In the genomic region with DNA sequence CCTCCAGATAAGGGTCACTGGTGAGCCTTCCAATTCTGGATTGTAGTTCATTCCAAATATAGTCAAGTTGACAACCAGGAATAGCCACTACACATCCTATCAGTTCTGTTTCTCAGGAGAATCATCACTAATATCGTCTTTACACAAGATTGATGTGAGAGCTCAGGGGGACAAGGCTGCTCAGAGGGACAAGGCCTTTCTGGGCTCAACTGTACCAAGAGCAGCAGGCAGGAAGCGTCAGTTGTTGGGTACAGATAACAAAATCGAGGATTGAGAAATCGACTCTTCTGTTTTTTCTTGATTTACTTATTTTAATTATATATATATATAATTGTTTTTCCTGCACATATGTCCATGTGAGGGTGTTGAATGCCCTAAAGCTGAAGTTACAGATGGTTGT, we compare ENCODE assay signal across 27 mouse cellular contexts. TPM values are rescaled to one million over a fixed set of nuclear protein-coding genes. Genes with fewer than 3 reads are reported as not detected.
DNase-seq lines count a peak whose midpoint lies in the region; ATAC-seq and TF ChIP-seq lines count a peak whose summit lies in the region.
"Had no signal": no experiment of that assay in that cellular context is flagged by ENCODE, and none has a peak within 500 bp of the region (broad histone marks: within the 10 kb centered on the region; RNA-seq: fewer than 3 reads in every experiment).

No protein-coding gene starts in this region.

- no peak overlapping the region for H3K9ac ChIP-seq in lung, postnatal 0 days (replicated peaks; ENCODE audit: low read depth)
- H3K9ac ChIP-seq in forebrain, embryonic 15.5 days (replicated peaks): no peak overlapping the region
- H3K9ac ChIP-seq: embryonic facial prominence, embryonic 13.5 days; embryonic facial prominence, embryonic 15.5 days; forebrain, embryonic 13.5 days had no signal

- TF ChIP-seq CTCF in lung, postnatal 0 days (IDR thresholded peaks at IDR 0.05): no peak
- no peak for TF ChIP-seq CTCF in bone marrow, adult 2 months (IDR thresholded peaks at IDR 0.05; ENCODE audit: control insufficient read depth, insufficient read depth, low read length)

- H3K4me3 ChIP-seq in lung, postnatal 0 days (ENCODE audit: low read depth, low read length): no peak overlapping the region
- H3K4me3 ChIP-seq in bone marrow, adult 2 months (replicated peaks; ENCODE audit: control insufficient read depth, low read depth, low read length): no peak overlapping the region
- H3K4me3 ChIP-seq in forebrain, embryonic 15.5 days: no peak overlapping the region
- H3K4me3 ChIP-seq: embryonic facial prominence, embryonic 13.5 days; embryonic facial prominence, embryonic 15.5 days; erythroblast, embryonic 14.5 days; forebrain, embryonic 10.5 days; forebrain, embryonic 13.5 days had no signal

- peaks cover 3% of the 10 kb centered on the region; the same call in 1 of the 2 replicates for H3K4me1 ChIP-seq in lung, postnatal 0 days (ENCODE audit: insufficient read depth, low read depth, low read length)
- H3K4me1 ChIP-seq in bone marrow, adult 2 months (ENCODE audit: control insufficient read depth, insufficient read depth, low read length): peaks cover 15% of the 10 kb centered on the region
- no peaks in the 10 kb centered on the region for H3K4me1 ChIP-seq in forebrain, embryonic 15.5 days
- H3K4me1 ChIP-seq: embryonic facial prominence, embryonic 15.5 days; forebrain, embryonic 10.5 days; forebrain, embryonic 13.5 days had no signal

- 0 out of 2 replicates have a peak overlapping the region, but pooled peaks have one; percentile 20 for H3K27ac ChIP-seq in lung, postnatal 0 days (ENCODE audit: low read length)
- H3K27ac ChIP-seq in bone marrow, adult 2 months (ENCODE audit: control insufficient read depth, insufficient read depth, low read depth, low read length, poor library complexity): peak overlapping the region; percentile 76; the same call in 1 of the 2 replicates
- no peak overlapping the region for H3K27ac ChIP-seq in forebrain, embryonic 15.5 days (replicated peaks)
- H3K27ac ChIP-seq: embryonic facial prominence, embryonic 13.5 days; embryonic facial prominence, embryonic 15.5 days; forebrain, embryonic 10.5 days; forebrain, embryonic 13.5 days had no signal

- H3K36me3 ChIP-seq in lung, postnatal 0 days (ENCODE audit: insufficient read depth, low read length): no peaks in the 10 kb centered on the region
- no peaks in the 10 kb centered on the region for H3K36me3 ChIP-seq in forebrain, embryonic 15.5 days
- H3K36me3 ChIP-seq: embryonic facial prominence, embryonic 13.5 days; embryonic facial prominence, embryonic 15.5 days; forebrain, embryonic 10.5 days; G1E had no signal

- ATAC-seq in lung, postnatal 0 days: no peak
- ATAC-seq in forebrain, embryonic 15.5 days (replicated peaks): no peak
- ATAC-seq: activated CD4-positive, CD25-positive, alpha-beta regulatory T cell, adult 4 months; CD4-positive, CD25-positive, alpha-beta regulatory T cell, adult 4 months; forebrain, embryonic 13.5 days; forebrain, embryonic 16.5 days had no signal

- WGBS in lung, postnatal 0 days: 70% methylated on average over 4 of the region's 4 CpGs
- 6% methylated on average over 4 of the region's 4 CpGs for WGBS in bone marrow, adult 2 months
- 93% methylated on average over 4 of the region's 4 CpGs for WGBS in forebrain, embryonic 15.5 days

- TF ChIP-seq POLR2A in bone marrow, adult 2 months (IDR thresholded peaks at IDR 0.05; ENCODE audit: borderline replicate concordance, control insufficient read depth, low read depth, low read length): no peak

- no peak for DNase-seq in lung, postnatal 0 days (ENCODE audit: low spot score)
- DNase-seq in lung, postnatal 25 days (ENCODE audit: low spot score): no peak
- no peak for DNase-seq in thymus, postnatal 25 days
- DNase-seq: adrenal gland, adult 8-10 months; adrenal gland, postnatal 14 days; adrenal gland, postnatal 36 days; B cell, adult 2 months; cerebellum, adult 11 months; cerebellum, adult 18-20 months; cerebellum, adult 8-10 months; cerebellum, adult 9-11 months; cerebellum, postnatal 14 days; cerebellum, postnatal 36 days; embryo, embryonic 11 days had no signal

- H3K4me2 ChIP-seq in lung, postnatal 0 days (replicated peaks; ENCODE audit: low read depth, low read length): no peak overlapping the region
- no peak overlapping the region for H3K4me2 ChIP-seq in forebrain, embryonic 15.5 days (replicated peaks)
- H3K4me2 ChIP-seq: embryonic facial prominence, embryonic 13.5 days; embryonic facial prominence, embryonic 15.5 days; forebrain, embryonic 13.5 days had no signal

- no peak for TF ChIP-seq EP300 in lung, postnatal 0 days (IDR thresholded peaks at IDR 0.05)

- no peaks in the 10 kb centered on the region for H3K27me3 ChIP-seq in lung, postnatal 0 days (replicated peaks; ENCODE audit: insufficient read depth, low read length)
- no peaks in the 10 kb centered on the region for H3K27me3 ChIP-seq in forebrain, embryonic 15.5 days
- H3K27me3 ChIP-seq: embryonic facial prominence, embryonic 13.5 days; embryonic facial prominence, embryonic 15.5 days; forebrain, embryonic 13.5 days; Patski had no signal

- no peaks in the 10 kb centered on the region for H3K9me3 ChIP-seq in lung, postnatal 0 days (ENCODE audit: low read length)
- H3K9me3 ChIP-seq in forebrain, embryonic 15.5 days: no peaks in the 10 kb centered on the region
- H3K9me3 ChIP-seq: embryonic facial prominence, embryonic 13.5 days; embryonic facial prominence, embryonic 15.5 days; forebrain, embryonic 10.5 days; forebrain, embryonic 13.5 days; G1E had no signal

RNA-seq across cellular contexts. Expression of a gene that starts 10.0 kb away (rescaled TPM):
- 292 and 310 TPM in 2 replicates for polyA plus RNA-seq in lung, postnatal 0 days (2015; fragmentation: Nextera tagmentation; extraction: Ambion mirVana)
- 22.5 and 59.7 TPM in 2 replicates for polyA plus RNA-seq in bone marrow, adult 2 months (2011; ENCODE audit: insufficient read depth, insufficient read length, low replicate concordance, missing spikeins)
- 93.6 and 101 TPM in 2 replicates for polyA plus RNA-seq in forebrain, embryonic 15.5 days (2015; fragmentation: Nextera tagmentation; extraction: Ambion mirVana)

RNA-seq across cellular contexts. Expression of a gene that starts 22.4 kb away (rescaled TPM):
- 9.7 and 9.9 TPM in 2 replicates for polyA plus RNA-seq in lung, postnatal 0 days (2015; fragmentation: Nextera tagmentation; extraction: Ambion mirVana)
- polyA plus RNA-seq in bone marrow, adult 2 months (2011; ENCODE audit: insufficient read depth, insufficient read length, low replicate concordance, missing spikeins): 45.1 and 46.9 TPM in 2 replicates
- polyA plus RNA-seq in forebrain, embryonic 15.5 days (2015; fragmentation: Nextera tagmentation; extraction: Ambion mirVana): 13.1 and 13.4 TPM in 2 replicates

RNA-seq across cellular contexts. Expression of a gene that starts 36.0 kb away (rescaled TPM):
- polyA plus RNA-seq in lung, postnatal 0 days (2015; fragmentation: Nextera tagmentation; extraction: Ambion mirVana): 0.12 and 0.15 TPM in 2 replicates
- 0.56 and 3.6 TPM in 2 replicates for polyA plus RNA-seq in bone marrow, adult 2 months (2011; ENCODE audit: insufficient read depth, insufficient read length, low replicate concordance, missing spikeins)
- polyA plus RNA-seq in forebrain, embryonic 15.5 days (2015; fragmentation: Nextera tagmentation; extraction: Ambion mirVana): not detected in 2 replicates
- polyA plus RNA-seq: CD4-positive, CD25-positive, alpha-beta regulatory T cell, adult 4 months; embryonic facial prominence, embryonic 11.5 days; embryonic facial prominence, embryonic 13.5 days; forebrain, embryonic 10.5 days; forebrain, embryonic 13.5 days; forebrain, embryonic 16.5 days; G1E had no signal

RNA-seq across cellular contexts. Expression of a gene that starts 55.5 kb away (rescaled TPM):
- 64.2 and 64.6 TPM in 2 replicates for polyA plus RNA-seq in lung, postnatal 0 days (2015; fragmentation: Nextera tagmentation; extraction: Ambion mirVana)
- 21.7 and 63.2 TPM in 2 replicates for polyA plus RNA-seq in bone marrow, adult 2 months (2011; ENCODE audit: insufficient read depth, insufficient read length, low replicate concordance, missing spikeins)
- 54.8 and 57.3 TPM in 2 replicates for polyA plus RNA-seq in forebrain, embryonic 15.5 days (2015; fragmentation: Nextera tagmentation; extraction: Ambion mirVana)

RNA-seq across cellular contexts. Expression of a gene that starts 58.9 kb away (rescaled TPM):
- polyA plus RNA-seq in lung, postnatal 0 days (2015; fragmentation: Nextera tagmentation; extraction: Ambion mirVana): 33.4 and 37.2 TPM in 2 replicates
- polyA plus RNA-seq in bone marrow, adult 2 months (2011; ENCODE audit: insufficient read depth, insufficient read length, low replicate concordance, missing spikeins): 32.4 and 91.7 TPM in 2 replicates
- polyA plus RNA-seq in forebrain, embryonic 15.5 days (2015; fragmentation: Nextera tagmentation; extraction: Ambion mirVana): 15.4 and 15.8 TPM in 2 replicates
